Mouse (Mus musculus): Measurements from ENCODE around the gene Ccin. TPM values are rescaled to one million over a fixed set of nuclear protein-coding genes. Genes with fewer than 3 reads are reported as not detected.

Gene Ccin
- polyA plus RNA-seq, 1 experiment from 2014 or later = not detected

DNA sequence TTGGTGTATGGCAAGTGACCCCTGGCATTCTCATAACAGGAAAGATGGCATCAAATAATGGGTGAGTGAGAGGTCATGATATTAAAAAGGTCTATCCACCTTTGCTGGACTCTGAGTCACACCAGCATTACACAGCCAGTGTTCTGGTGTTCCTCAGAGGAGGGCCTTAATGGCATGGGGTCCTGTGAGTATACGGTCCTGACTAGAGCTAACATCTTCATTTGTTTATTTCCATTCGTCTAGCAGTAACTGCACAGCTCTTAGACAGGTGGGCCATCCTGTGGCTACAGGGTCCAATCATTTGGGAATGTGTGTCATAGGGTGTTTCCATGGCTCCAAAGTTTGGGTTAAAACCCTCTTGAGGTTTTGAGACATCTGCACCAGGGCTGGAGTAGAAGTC lies 11.1 kb downstream of the Ccin start:
- no peak overlapping the region for H3K27ac ChIP-seq
- no peaks in the 10 kb centered on the region for H3K27me3 ChIP-seq
- no peaks in the 10 kb centered on the region for H3K4me1 ChIP-seq (replicated peaks)
- no peak overlapping the region for H3K4me2 ChIP-seq
- no peak for ATAC-seq (ENCODE audit: insufficient number of reproducible peaks, insufficient read depth, low FRiP score, low TSS enrichment, low read depth)
- H3K4me3 ChIP-seq (replicated peaks) = no peak overlapping the region
- 63% methylated on average over 2 of the region's 2 CpGs for WGBS
- H3K36me3 ChIP-seq = no peaks in the 10 kb centered on the region
- no peak overlapping the region for H3K9ac ChIP-seq (replicated peaks)
- no peaks in the 10 kb centered on the region for H3K9me3 ChIP-seq

DNA sequence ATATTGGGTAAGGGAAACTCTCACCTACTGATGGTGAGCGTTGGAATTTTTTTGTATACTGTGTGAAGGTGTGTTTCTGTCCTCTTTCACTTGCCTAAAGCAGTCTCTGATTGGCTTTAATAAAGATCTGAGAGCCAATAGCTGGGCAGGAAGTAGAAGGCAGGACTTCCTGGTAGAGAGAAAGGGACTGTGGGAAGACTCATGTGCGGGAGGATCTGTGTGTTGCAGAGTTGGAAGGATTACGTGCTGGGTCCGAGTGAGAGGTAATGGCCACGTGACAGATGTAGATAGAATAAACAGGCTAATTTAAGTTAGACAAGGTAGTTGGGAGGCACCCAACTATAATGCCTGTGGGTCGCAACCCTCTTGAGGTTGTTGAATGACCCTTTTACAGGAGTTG lies 20.3 kb downstream of the Ccin start:
- WGBS = 90% methylated on average over 6 of the region's 6 CpGs
- Histone ChIP-seq H3K9me3 (no peaks in the 10 kb centered on the region), H3K27ac (no peak overlapping the region), H3K27me3 (no peaks in the 10 kb centered on the region), H3K4me2 (no peak overlapping the region), H3K36me3 (no peaks in the 10 kb centered on the region), H3K4me3 (replicated peaks) (no peak overlapping the region), H3K9ac (replicated peaks) (no peak overlapping the region), H3K4me1 (replicated peaks) (no peaks in the 10 kb centered on the region)
- no peak for ATAC-seq (ENCODE audit: insufficient number of reproducible peaks, insufficient read depth, low FRiP score, low TSS enrichment, low read depth)

DNA sequence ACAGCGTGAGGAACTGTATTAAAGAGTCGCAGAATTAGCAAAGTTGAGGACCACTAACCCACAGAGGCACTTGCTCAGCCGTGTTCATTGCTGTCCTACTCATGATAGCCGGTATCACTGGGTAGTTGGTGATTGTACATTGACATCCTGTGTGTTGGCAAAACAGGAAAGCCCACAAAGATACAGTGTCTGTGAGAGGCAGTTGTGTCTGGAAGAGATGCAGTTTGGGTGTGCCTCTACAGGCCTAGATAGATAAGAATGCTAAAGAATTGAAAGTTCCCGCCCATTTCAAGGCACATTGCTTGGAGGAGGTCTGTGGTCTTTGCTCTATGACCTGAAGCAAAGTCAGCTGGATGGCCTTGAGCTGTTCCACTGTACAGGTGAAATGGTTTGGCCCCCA lies 20.8 kb downstream of the Ccin start, which contains the start of gene Clta:
TSS of gene Clta (plus strand) at position 327 of the 400 bp plus-strand sequence.
- no peaks in the 10 kb centered on the region for H3K9me3 ChIP-seq
- H3K4me1 ChIP-seq (replicated peaks) = no peaks in the 10 kb centered on the region
- ATAC-seq (ENCODE audit: insufficient number of reproducible peaks, insufficient read depth, low FRiP score, low TSS enrichment, low read depth) = no peak
- 88% methylated on average over 5 of the region's 5 CpGs for WGBS
- H3K4me2 ChIP-seq = no peak within 1 kb of the TSS
- H3K27me3 ChIP-seq = no peaks in the 10 kb centered on the region
- H3K9ac ChIP-seq (replicated peaks) = no peak within 1 kb of the TSS
- no peak within 1 kb of the TSS for H3K27ac ChIP-seq
- no peaks in the 10 kb centered on the region for H3K36me3 ChIP-seq
- no peak within 1 kb of the TSS for H3K4me3 ChIP-seq (replicated peaks)

DNA sequence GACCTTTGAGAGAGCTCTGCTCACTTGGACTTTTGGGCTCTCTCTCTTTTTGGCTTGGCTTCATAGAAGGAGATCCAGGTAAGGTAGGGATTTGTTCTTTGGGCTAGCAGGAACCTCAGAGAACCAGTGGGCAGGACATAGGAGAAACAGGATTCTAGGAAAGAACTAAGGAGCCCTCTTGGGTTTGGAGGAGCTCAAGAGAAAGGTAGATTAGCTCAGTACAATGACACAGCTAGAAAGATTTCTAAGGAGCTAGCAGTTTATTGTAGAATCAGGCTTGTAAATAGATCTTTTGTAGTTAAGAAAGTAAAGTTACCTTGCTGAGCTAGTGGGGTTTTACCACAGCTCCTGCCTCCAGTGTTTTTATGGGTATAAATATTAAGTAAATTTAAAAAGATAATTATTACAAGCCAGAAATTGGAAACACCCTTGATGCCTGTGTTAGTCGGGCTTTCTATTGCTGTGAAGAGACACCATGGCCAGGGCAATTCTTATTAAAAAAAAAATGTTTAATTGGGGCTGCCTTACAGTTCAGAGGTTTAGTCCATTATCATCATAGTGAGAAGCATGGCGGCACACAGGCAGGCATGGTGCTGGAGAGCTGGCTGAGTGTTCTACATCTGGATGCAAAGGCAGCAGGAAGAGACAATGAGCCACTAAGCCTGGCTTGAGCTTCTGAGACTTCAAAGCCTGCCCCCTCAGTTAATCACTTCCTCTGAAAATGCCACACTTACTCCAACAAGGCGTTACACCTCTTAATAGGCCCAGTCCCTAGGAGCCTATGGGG lies 21.5 kb downstream of the Ccin start:
- H3K9ac ChIP-seq (replicated peaks) = no peak overlapping the region
- H3K27ac ChIP-seq = no peak overlapping the region
- no peak overlapping the region for H3K4me2 ChIP-seq
- H3K4me1 ChIP-seq (replicated peaks) = no peaks in the 10 kb centered on the region
- no peaks in the 10 kb centered on the region for H3K36me3 ChIP-seq
- no peak for ATAC-seq (ENCODE audit: insufficient number of reproducible peaks, insufficient read depth, low FRiP score, low TSS enrichment, low read depth)
- no peaks in the 10 kb centered on the region for H3K27me3 ChIP-seq
- WGBS = 59% methylated on average over 3 of the region's 3 CpGs
- no peak overlapping the region for H3K4me3 ChIP-seq (replicated peaks)
- no peaks in the 10 kb centered on the region for H3K9me3 ChIP-seq

DNA sequence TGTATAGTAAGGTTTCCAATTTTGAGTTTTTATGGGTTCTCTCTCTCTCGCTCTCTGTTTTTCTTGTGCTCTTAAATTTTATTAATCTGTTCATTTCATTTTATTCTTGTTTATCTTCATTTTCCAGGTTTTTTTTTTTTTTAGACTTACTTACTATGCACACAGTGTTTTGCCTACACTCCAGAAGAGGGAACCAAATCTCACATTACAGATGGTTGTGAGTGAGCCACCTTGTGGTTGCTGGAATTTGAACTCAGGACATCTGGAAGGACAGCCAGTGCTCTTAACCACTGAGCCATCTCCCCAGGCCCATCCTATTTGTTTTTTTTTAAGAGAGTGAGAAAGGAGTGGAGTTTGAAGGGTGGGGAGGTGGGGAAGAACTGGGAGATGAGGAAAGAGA lies 26.9 kb downstream of the Ccin start:
- no peak overlapping the region for H3K4me3 ChIP-seq (replicated peaks)
- H3K36me3 ChIP-seq = no peaks in the 10 kb centered on the region
- no peak overlapping the region for H3K9ac ChIP-seq (replicated peaks)
- WGBS = 94% methylated on average over 1 of the region's 1 CpGs
- H3K4me1 ChIP-seq (replicated peaks) = peaks cover 18% of the 10 kb centered on the region
- ATAC-seq (ENCODE audit: insufficient number of reproducible peaks, insufficient read depth, low FRiP score, low TSS enrichment, low read depth) = no peak
- H3K27me3 ChIP-seq = no peaks in the 10 kb centered on the region
- no peaks in the 10 kb centered on the region for H3K9me3 ChIP-seq
- no peak overlapping the region for H3K27ac ChIP-seq
- no peak overlapping the region for H3K4me2 ChIP-seq

DNA sequence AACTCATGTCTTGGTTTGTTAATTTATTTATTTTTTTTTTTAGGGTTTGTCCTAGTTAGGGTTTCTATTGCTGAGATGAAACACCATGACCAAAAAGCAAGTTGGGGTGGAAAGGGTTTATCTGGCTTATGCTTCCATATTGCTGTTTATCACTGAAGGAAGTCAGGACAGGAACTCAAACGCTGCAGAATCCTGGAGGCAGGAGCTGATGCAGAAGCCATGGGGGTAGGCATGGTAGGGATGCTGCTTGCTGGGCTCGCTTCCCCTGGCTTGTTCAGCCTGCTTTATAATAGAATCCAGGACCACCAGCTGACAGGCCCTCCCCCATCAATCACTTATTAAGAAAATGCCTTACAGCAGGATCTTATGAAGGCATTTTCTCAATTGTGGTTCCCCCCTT lies 27.6 kb downstream of the Ccin start:
- Histone ChIP-seq H3K27me3 (no peaks in the 10 kb centered on the region), H3K4me3 (replicated peaks) (no peak overlapping the region), H3K9ac (replicated peaks) (no peak overlapping the region), H3K27ac (no peak overlapping the region), H3K4me2 (no peak overlapping the region), H3K9me3 (no peaks in the 10 kb centered on the region), H3K36me3 (peaks cover 2% of the 10 kb centered on the region; the same call in 1 of the 2 replicates), H3K4me1 (replicated peaks) (peaks cover 18% of the 10 kb centered on the region)
- WGBS = 44% methylated on average over 2 of the region's 2 CpGs
- ATAC-seq (ENCODE audit: insufficient number of reproducible peaks, insufficient read depth, low FRiP score, low TSS enrichment, low read depth) = no peak

DNA sequence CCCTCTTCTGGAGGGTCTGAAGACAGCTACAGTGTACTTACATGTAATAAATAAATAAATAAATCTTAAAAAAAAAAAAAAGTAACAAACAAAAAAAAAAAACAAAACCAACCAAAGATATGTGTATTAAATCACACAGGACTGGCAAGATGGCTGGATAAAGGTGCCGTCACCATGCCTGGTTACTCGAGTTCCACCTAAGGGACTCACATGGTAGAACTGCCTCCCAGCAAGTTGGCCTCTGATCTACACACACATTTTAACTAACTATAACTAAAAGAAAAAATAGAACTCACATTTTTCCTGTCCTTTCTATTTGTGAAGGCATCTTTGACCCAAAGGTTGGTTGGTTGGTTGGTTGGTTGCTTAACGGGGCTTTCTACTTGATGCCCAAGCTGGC lies 28.5 kb downstream of the Ccin start:
- Histone ChIP-seq H3K4me1 (replicated peaks) (peaks cover 18% of the 10 kb centered on the region), H3K9ac (replicated peaks) (peak overlapping the region; percentile 96), H3K4me2 (peak overlapping the region; percentile 96), H3K27ac (no peak overlapping the region), H3K27me3 (no peaks in the 10 kb centered on the region), H3K4me3 (replicated peaks) (peak overlapping the region; percentile 99), H3K36me3 (peaks cover 7% of the 10 kb centered on the region; the same call in 1 of the 2 replicates), H3K9me3 (no peaks in the 10 kb centered on the region)
- 85% methylated on average over 3 of the region's 3 CpGs for WGBS
- no peak for ATAC-seq (ENCODE audit: insufficient number of reproducible peaks, insufficient read depth, low FRiP score, low TSS enrichment, low read depth)

DNA sequence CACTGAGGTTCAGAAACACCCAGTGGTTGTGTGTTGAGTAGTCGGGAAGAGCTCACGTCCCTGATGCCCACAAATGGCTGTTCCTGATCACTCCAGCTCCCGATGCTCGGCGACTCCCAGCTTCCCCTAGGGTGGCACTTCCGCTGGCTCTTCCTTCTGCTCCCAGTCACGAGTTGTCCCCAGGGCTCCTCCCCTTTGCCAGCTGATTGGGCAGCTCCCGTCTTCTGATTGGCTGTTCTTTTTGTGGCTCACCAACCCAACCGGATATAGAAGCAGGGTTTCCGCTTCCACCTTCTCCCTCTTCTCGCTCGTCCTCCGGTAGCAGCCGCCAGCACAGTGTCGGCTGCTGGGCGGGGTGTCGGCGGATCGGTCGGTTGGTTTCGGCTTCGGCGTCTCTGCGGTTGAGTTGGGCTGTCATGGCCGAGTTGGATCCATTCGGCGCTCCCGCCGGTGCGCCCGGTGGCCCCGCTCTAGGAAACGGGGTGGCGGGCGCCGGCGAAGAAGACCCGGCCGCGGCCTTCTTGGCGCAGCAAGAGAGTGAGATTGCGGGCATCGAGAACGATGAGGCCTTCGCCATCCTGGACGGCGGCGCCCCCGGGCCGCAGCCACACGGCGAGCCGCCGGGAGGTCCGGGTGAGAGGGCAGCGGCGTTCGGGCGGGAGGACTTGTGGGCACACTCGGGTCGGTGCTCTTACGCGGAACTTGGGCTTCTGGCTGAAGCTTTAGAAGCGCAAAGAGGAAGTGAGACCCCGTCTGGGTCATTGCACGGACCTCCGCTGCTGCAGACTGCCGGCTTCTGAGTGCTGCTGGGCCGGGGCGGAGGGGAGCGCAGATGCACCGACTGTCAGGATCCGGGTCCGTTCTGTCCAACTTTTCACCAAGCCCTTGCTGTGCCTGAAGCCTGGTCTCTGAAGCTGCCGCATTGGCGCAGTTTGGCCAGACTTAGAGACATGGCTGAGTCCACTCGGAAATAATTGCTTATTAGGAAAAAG lies 29.4 kb downstream of the Ccin start:
- peaks cover 18% of the 10 kb centered on the region for H3K4me1 ChIP-seq (replicated peaks)
- peaks cover 13% of the 10 kb centered on the region; the same call in 1 of the 2 replicates for H3K36me3 ChIP-seq
- under 1% methylated on average over 77 of the region's 77 CpGs for WGBS
- H3K27ac ChIP-seq = peak overlapping the region; percentile 72
- no peaks in the 10 kb centered on the region for H3K27me3 ChIP-seq
- H3K9me3 ChIP-seq = no peaks in the 10 kb centered on the region
- H3K4me3 ChIP-seq (replicated peaks) = peak overlapping the region; percentile 99
- H3K4me2 ChIP-seq = peak overlapping the region; percentile 96
- ATAC-seq (ENCODE audit: insufficient number of reproducible peaks, insufficient read depth, low FRiP score, low TSS enrichment, low read depth) = peak; percentile 96
- peak overlapping the region; percentile 96 for H3K9ac ChIP-seq (replicated peaks)

DNA sequence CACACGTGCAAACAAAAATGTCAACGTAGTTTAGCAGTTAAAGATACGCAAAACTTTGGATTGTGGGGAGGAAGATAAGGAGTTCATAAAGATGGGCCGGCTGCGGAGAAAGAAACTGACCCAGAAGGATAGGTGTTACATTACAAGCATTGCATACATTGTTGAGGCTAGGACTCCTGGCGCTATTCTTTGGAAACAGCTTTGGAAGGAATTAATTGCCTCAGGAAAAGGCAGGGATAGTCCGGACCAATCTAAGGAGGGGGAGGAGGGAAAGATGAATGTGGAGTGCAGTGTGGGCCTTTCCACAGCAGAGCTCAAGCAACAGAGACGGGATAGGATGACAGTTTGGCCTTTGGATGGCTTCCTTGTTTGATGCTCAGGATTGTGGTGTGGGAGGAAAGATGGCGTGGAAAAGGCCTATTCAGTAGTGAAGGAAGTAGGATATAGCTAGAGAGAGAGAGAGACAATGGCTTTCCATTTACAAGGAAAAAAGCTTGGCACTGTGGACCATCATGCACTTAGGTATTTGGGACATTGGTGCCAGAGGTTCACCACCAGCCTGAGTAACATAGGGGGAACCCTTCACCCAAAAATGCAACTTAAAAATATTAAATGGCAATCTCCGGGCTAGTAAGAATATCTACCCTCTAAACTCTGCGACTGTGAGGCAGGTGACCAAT lies 30.2 kb downstream of the Ccin start:
- Histone ChIP-seq H3K9ac (replicated peaks) (peak overlapping the region; percentile 96), H3K27ac (no peak overlapping the region)
- 30% methylated on average over 11 of the region's 11 CpGs for WGBS

DNA sequence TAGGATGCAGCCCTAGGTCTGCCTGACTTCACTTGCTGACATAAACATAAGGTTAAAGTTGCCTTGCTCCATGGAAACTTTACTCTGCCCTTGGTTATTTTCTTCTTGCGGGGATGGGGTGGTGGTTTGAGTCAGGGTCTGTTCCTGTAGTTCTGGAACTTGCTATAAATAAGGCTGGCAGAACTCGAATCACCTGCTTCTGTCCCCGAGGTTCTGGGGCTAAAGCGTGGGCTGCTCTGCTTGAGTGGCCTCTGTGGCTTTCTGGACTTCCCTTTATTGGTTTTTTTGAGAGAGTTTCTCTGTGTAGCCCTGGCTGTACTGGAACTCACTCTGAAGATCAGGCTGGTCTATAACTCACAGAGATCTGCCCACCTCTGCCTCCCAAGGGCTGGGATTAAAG lies 32.8 kb downstream of the Ccin start:
- Histone ChIP-seq H3K9ac (replicated peaks) (no peak overlapping the region), H3K4me3 (replicated peaks) (no peak overlapping the region), H3K4me2 (no peak overlapping the region), H3K27ac (no peak overlapping the region), H3K36me3 (peaks cover 42% of the 10 kb centered on the region), H3K27me3 (no peaks in the 10 kb centered on the region), H3K4me1 (replicated peaks) (peaks cover 18% of the 10 kb centered on the region), H3K9me3 (no peaks in the 10 kb centered on the region)
- 89% methylated on average over 4 of the region's 4 CpGs for WGBS
- no peak for ATAC-seq (ENCODE audit: insufficient number of reproducible peaks, insufficient read depth, low FRiP score, low TSS enrichment, low read depth)

More for the DNA sequence above, 30.2 kb downstream of the Ccin start:
- peaks cover 17% of the 10 kb centered on the region for H3K36me3 ChIP-seq
- no peak for ATAC-seq (ENCODE audit: insufficient number of reproducible peaks, insufficient read depth, low FRiP score, low TSS enrichment, low read depth)
- peak overlapping the region; percentile 96 for H3K4me2 ChIP-seq
- H3K27me3 ChIP-seq = no peaks in the 10 kb centered on the region
- no peaks in the 10 kb centered on the region for H3K9me3 ChIP-seq
- H3K4me1 ChIP-seq (replicated peaks) = peaks cover 18% of the 10 kb centered on the region
- peak overlapping the region; percentile 99 for H3K4me3 ChIP-seq (replicated peaks)

DNA sequence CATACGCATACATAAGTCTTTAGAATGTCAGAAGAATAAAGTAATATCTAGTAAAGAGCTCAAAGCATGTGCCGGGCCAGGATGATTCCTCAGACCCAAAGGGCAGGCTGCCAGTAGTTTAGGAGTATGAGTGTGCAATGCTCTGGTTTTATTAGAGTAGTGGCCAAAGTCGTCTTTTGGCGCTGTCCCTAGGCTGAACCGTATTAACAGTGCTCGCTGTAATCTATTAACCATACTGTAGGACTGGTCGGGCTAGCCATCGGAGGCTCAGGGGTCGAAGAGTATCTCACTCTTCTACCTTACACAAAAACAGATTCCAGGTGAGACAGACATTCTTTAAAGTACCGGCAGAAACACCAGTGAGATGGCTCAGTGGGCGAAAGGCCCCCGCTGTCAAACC lies 33.5 kb downstream of the Ccin start:
- ATAC-seq (ENCODE audit: insufficient number of reproducible peaks, insufficient read depth, low FRiP score, low TSS enrichment, low read depth) = no peak
- Histone ChIP-seq H3K27ac (no peak overlapping the region), H3K9me3 (no peaks in the 10 kb centered on the region), H3K4me1 (replicated peaks) (peaks cover 17% of the 10 kb centered on the region), H3K4me3 (replicated peaks) (no peak overlapping the region), H3K4me2 (no peak overlapping the region), H3K9ac (replicated peaks) (no peak overlapping the region), H3K36me3 (peaks cover 49% of the 10 kb centered on the region), H3K27me3 (no peaks in the 10 kb centered on the region)
- 91% methylated on average over 12 of the region's 12 CpGs for WGBS
